Mouse (Mus musculus) left cerebral cortex, adult 11 months (tissue): ENCODE results near the gene Clk1.
"Not testable (repeated sequence)": the region's sequence is repeated elsewhere in the genome, so short reads cannot be mapped to it uniquely, and the experiment has no call there.

Source experiments
- DNase-seq: peaks from one replicate; pipeline ENCODE4 v3.0.0; 2022; ENCODE audit warnings: low spot score

Gene Clk1

GRCm38 (mm10) chr1:58407321-58407720 lies 16.5 kb downstream of the Clk1 start:
- DNase-seq, result no peak

DNA sequence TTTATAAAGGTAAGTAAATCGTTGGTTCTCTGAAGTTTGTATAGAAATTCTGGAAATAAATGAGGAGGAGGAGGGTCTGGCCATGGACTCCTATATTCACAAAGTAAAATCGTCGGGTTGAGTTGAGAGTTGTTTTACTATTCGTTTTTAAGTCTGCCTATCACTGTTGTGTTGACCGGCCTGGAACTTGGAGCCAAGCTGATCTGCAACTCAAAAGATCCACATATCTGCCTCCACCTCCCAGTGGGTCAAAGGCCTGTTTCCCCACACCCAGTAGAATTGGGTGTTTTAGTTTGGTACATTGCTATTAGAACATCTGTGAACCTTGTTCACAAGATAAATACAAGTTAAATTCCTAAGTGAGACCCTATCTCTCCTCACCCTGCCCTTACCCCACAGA lies 20.1 kb downstream of the Clk1 start:
- no peak for DNase-seq

- DNase-seq, result no peak
Measured at GRCm38 (mm10) chr1:58401396-58401795, 22.5 kb downstream of the Clk1 start.

DNA sequence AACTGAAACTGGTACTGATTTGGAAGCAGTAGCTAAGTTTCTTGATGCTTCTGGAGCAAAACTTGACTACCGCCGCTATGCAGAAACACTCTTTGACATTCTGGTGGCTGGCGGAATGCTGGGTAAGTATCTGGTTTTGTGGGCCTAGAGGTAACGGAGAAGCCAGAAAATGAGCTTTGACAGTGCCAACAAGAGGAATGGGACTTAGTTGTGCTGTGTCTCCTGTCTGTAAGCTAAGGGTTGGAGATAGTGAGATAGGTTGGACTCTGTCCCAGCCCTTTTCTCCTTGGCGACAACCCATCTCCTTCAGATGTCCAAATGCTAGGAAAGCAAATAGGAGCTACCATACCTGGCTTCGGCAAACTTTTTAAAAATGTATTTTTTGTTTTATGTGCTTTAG lies 26.1 kb downstream of the Clk1 start:
- no peak for DNase-seq

DNA sequence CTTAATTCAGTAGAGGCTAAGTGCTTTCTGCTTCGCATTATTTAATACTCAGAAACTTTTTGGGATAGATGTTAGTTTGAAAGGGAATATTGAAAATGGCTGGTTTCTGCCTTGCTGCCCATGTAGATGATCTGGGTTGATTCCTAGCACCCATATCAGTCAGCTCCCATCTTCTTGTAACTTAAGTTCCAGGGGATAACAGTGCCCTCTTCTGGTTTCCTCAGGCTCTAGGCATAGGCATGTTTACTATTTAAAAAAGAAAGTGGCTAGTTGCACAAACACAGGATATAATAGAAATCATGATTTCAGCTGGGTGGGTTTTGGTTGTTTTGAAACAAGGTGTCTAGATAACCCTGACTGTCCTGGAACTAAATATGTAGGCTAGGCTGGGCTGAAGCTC lies 27.7 kb downstream of the Clk1 start:
- no peak for DNase-seq

GRCm38 (mm10) chr1:58395341-58395740 lies 28.5 kb downstream of the Clk1 start:
- DNase-seq, result no peak

DNA sequence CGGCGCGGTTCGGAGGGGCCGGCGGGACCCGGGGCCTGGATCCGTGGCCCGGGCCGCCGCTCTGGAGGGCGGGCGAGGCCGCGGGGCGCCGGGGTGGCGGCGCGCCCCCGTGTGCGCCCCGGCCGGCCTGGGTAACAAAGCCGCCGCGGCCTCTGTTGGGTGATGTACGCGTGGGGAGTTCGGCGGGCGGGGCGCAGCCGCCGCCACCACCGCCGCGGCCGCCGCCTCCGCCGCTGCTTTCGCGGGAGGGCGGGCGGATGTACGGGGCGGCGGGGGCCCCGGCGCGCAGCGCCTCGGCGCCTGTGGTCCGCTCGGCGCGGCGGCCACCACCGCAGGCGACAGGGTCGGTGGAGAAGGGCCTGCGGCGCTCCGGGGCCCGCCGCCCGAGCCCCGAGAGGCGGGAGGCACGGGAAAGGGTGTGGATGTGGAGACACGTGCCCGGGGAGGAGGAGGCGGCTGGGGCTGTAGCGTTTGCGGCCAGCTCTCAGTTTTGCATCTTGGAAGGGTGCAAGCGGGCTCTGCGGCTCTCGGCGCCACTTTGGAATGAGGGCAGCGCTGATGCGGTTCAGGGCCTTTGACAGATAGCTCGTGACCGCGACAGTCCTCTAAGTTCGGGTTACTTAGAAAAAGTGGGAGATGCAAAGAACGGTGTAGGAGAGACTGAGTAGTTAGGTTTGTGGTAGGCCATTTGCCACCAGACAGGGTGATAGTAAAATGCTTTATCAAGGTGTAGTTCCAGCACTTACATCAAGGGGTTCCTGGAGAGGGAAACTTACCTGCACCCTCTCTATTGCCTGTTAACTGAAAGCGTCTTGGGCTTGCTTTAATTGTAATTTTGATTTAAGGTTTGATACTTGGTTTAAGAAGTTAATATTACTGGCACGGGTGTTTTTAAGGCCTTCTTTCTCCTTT lies 30.3 kb downstream of the Clk1 start:
- DNase-seq, result no peak

DNA sequence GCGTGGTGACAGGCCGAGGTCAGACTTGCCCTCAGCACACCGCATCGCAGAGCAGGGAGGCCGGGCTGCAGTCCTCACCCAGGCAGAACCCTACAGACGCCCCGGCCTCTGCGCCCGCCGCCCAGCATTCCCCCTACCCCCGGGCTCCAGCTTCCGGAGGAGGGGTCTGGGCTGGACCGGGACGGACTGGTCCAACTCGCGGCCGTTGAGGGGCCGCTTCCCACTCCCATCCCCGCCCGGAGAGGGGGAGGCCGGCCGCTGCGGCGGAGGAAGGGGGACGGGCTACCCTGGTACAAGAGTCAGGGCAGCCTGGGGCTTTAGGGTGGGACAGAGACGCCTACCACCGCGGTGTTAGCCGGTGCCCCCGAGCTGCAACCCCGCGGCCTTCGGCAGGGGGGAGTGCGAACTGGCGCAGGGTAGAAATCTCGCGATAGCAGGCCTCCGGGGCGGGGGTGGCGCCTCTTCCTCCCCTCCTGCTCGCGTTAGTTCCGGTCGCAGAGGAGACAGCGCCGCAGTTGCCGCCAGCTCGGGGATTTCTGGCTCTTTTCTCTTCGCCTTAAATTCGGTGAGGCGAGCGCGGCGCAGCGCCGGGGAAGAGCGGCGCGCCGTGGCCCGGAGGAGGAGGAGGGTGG lies 31.1 kb downstream of the Clk1 start, which contains the start of gene Bzw1:
TSS of gene Bzw1 (plus strand) at position 247 of the 632 bp plus-strand sequence.
- peak; percentile 86 for DNase-seq

DNA sequence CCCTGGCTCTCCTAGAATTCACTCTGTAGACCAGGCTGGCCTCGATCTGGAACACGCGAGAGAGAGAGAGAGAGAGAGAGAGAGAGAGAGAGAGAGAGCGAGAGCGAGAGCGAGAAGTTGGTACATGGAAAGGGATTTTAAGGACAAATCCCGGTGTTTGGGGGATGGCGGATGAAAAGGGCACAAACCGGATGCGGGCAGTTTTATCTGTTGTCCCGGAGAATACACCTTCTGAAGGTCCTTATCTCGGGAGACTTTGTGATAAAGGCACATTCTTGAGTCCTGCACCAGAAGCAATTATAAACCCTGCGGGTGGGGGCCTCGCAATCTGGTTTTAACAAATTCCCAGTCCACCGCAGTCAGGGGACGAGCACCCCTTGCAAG lies 31.6 kb downstream of the Clk1 start:
- no peak for DNase-seq

- no peak for DNase-seq
Measured at GRCm38 (mm10) chr1:58391421-58392267, 32.2 kb downstream of the Clk1 start.

GRCm38 (mm10) chr1:58382586-58383281 lies 41.1 kb downstream of the Clk1 start:
- DNase-seq, result no peak

- no peak for DNase-seq
Measured at GRCm38 (mm10) chr1:58375574-58376147, 48.2 kb downstream of the Clk1 start.

DNA sequence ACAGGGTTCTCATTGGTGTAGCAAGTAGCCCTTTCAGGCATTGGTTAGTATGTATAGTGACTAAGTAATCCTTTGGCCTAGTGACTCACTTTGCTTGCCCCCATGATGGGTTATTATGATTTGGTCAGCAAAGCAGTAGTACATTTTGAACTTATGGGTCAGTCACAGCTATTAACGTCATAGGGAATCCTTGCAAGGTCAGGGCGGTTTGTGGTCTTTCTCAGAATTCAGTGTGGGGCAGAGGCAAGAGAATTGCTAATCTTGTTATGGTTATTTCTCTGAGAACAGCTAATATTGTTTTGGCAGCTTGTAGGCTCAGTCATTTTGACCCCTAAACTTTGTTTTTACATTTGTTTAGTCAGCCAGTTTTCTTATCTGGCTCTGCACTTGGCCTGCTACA lies 49.6 kb downstream of the Clk1 start:
- DNase-seq, result not testable (repeated sequence)

GRCm38 (mm10) chr1:58369716-58370115 lies 54.1 kb downstream of the Clk1 start:
- no peak for DNase-seq

DNA sequence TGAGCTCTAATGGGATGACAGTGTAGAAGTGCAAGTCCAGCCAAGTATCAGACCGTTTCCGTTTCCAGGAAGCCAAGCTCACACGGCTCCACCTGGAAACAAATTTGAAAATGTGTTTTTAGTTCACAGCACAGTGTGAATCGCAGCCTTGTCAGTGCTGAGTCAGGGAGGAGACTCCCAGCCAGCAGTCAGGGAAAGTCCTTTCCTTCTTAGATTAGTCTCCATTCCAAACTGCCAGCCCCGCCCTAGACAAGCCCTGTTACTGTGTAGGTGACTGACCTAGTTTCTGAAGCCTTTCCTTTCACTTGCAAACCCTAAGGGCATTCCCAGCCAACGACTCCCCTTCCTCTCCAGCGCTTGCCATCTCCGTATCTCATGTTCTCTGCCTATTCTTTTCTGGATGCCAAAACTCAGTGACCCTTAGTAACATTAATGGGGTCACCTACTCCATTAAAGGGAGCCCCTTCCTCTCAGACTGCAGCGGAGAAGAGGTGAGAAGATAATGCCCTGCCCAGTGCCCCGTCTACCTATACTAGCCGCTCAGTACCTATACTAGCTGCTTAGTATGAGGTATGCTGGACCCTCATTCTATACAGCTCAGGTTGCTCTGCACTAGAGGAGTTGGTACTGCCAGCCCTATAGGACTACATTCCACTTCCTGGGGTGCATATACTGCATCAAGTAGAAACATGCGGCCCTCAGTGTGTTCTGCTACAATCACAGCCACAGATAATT lies 57.0 kb downstream of the Clk1 start:
- DNase-seq, result no peak

DNA sequence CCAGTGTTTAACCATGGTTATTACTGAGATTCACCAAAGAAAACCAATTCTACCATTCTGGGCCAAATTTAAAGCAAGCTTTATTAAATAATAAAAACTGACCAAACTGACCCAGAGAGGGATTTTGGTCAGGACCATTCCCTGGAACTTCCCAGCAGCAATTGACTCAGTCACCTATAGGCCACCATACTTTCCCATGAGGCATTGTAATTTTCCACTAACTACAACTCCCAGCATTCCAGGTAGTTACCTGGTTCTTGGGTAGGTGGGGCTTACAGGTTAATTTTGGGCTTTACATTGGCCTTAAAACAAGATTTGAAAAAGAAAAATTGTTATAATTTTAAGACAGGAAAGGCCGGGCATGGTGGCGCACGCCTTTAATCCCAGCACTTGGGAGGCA lies 58.0 kb downstream of the Clk1 start:
- DNase-seq, result no peak

DNA sequence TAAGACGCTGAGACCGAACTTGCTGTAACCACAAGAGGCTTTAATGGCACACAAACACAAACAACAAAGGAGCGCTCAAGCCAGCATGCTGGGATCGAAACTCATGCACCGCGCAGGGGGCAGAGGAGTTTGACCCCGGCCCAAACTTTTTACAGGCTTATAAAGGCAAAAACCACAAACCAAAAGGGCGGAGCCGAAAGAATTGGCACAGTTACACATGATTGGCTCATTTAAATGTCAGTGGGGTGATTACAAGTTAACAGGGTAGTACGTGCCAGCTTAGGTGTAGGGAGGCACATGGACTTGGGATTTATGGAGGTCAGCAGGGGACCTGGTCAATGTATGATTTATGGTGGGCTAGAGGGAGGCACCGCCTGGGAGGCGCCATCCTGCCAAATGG lies 59.3 kb downstream of the Clk1 start:
- no peak for DNase-seq

DNA sequence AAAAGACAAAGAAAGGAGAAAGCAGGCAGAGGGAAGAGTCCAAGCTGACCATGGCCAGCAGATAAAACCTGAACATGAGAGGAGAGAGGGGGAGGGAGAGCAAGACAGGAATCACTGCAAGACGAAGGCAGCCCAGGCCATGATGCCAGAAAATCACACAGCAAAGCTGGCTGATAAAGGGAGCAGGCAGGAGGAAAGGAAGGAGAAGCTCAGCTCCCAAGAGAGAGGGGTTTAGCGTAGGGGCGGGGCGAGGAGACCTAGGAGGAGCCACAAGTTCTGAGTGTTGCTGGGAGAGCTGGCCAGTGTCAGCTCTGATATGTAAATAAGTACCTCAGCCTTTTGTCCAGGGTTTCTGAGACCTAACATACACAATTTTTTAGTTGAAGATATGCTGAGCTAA lies 61.6 kb downstream of the Clk1 start:
- DNase-seq, result no peak
